Mouse (Mus musculus) stomach, postnatal 0 days (tissue): ENCODE data around the gene Styk1. TPM values are rescaled to one million over a fixed set of nuclear protein-coding genes. Genes with fewer than 3 reads are reported as not detected.
A peak's percentile ranks its signal among the peaks of the same experiment; 100 is the strongest.

Experiments
- ATAC-seq: fragments of 200-750 bp; cut with Nextera tagmentation; 2 replicates; pipeline ENCODE4 v1.8.0; 2017; ENCODE audit not compliant: low FRiP score, low TSS enrichment
- DNase-seq: peaks from one replicate; pipeline ENCODE4 v3.0.0-alpha.2; 2016; ENCODE audit warnings: low spot score
- H3K27ac ChIP-seq: fragments of 300-500 bp; sonication (generic); replicated peaks from 2 replicates; pipeline ENCODE4 v1.5.1; 2014; ENCODE audit warnings: mild to moderate bottlenecking, control low read depth
- H3K27me3 ChIP-seq: fragments of 300-500 bp; sonication (generic); 2 replicates; pipeline ENCODE4 v1.6.1; 2014; ENCODE audit warnings: low read length; ENCODE audit not compliant: control insufficient read depth, insufficient read depth
- H3K36me3 ChIP-seq: fragments of 300-500 bp; sonication (generic); 2 replicates; pipeline ENCODE4 v1.6.1; 2014; ENCODE audit warnings: low read length, mixed read lengths; ENCODE audit not compliant: control insufficient read depth, insufficient read depth
- H3K4me1 ChIP-seq: fragments of 300-500 bp; sonication (generic); replicated peaks from 2 replicates; pipeline ENCODE4 v1.6.1; 2014; ENCODE audit warnings: antibody characterized with exemption; ENCODE audit not compliant: control insufficient read depth, insufficient read depth
- H3K4me2 ChIP-seq: fragments of 300-500 bp; sonication (generic); replicated peaks from 2 replicates; pipeline ENCODE4 v1.6.1; 2014; ENCODE audit warnings: low read depth, mild to moderate bottlenecking, control low read depth, moderate library complexity
- H3K4me3 ChIP-seq: fragments of 300-500 bp; sonication (generic); 2 replicates; pipeline ENCODE4 v1.5.1; 2014; ENCODE audit warnings: low read depth, low read length, control low read depth
- H3K9ac ChIP-seq: fragments of 300-500 bp; sonication (generic); 2 replicates; pipeline ENCODE4 v1.6.1; 2014; ENCODE audit warnings: mild to moderate bottlenecking, low read length, control low read depth, mixed read lengths
- H3K9me3 ChIP-seq: fragments of 300-500 bp; sonication (generic); 2 replicates; pipeline ENCODE4 v1.6.1; 2016; ENCODE audit warnings: low read length; ENCODE audit not compliant: control insufficient read depth
- CTCF ChIP-seq: IDR thresholded peaks from 2 replicates; pipeline ENCODE4 v1.5.1; 2016; ENCODE audit warnings: antibody characterized with exemption, low read depth, mild to moderate bottlenecking, moderate library complexity
- EP300 ChIP-seq: optimal IDR thresholded peaks from 2 replicates; pipeline ENCODE3; 2016; ENCODE audit warnings: antibody characterized with exemption
- WGBS: fragments of 180-500 bp; shearing (Covaris S2); extraction: QIAGEN DNeasy Blood & Tissue Kit; methylation state at CpG from one replicate; pipeline ENCODE4 v1.1.7; 2014; 5-methylcytosine and 5-hydroxymethylcytosine counted together
- polyA plus RNA-seq: library from polyadenylated mRNA; unstranded; fragments of >200 nt; fragmentation: Nextera tagmentation; extraction: Ambion mirVana; gene quantifications from 2 replicates; pipeline ENCODE4 v1.2.1, GENCODE M21; 2015

The Styk1 gene
- polyA plus RNA-seq, 1 experiment from 2014 or later = 16.4 TPM

- no peaks in the 10 kb centered on the region for H3K4me1 ChIP-seq
- WGBS = 72% methylated on average over 7 of the region's 7 CpGs
- ATAC-seq = no peak
Measured at GRCm38 (mm10) chr6:131362987-131363765, 9.8 kb upstream of the Styk1 start.

DNA sequence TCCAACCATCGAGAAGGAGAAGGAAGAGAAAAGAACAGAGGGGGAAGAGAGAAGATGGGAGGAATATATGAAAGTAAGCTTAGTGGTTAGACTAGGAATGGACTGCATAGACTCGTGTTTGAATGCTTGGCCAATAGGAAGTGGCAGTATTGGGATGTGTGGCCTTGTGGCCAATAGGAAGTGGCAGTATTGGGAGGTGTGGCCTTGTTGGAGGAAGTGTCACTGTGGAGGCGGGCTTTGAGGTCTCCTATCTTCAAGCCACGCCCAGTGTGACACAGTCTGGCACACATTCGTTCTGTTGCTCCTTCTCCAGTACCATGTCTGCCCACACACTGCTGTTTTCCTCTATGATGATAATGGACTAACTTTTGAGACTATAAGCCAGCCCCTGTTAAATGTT lies 7.3 kb upstream of the Styk1 start:
- DNase-seq = peak; percentile 51

More at GRCm38 (mm10) chr6:131362987-131363765, 9.8 kb upstream of the Styk1 start:
- no peak for DNase-seq
- Histone ChIP-seq H3K4me3 (no peak overlapping the region), H3K36me3 (peaks cover 6% of the 10 kb centered on the region; the same call in 1 of the 2 replicates), H3K27me3 (no peaks in the 10 kb centered on the region), H3K9me3 (no peaks in the 10 kb centered on the region), H3K9ac (no peak overlapping the region), H3K27ac (no peak overlapping the region), H3K4me2 (no peak overlapping the region)
- TF ChIP-seq EP300 (no peak), CTCF (peak; percentile 35)

GRCm38 (mm10) chr6:131359543-131359942 lies 6.1 kb upstream of the Styk1 start:
- ATAC-seq (no peak), DNase-seq (no peak)
- Histone ChIP-seq H3K4me2 (no peak overlapping the region), H3K27ac (no peak overlapping the region), H3K9ac (no peak overlapping the region), H3K9me3 (no peaks in the 10 kb centered on the region), H3K27me3 (no peaks in the 10 kb centered on the region), H3K36me3 (peaks cover 4% of the 10 kb centered on the region; the same call in 1 of the 2 replicates), H3K4me1 (no peaks in the 10 kb centered on the region), H3K4me3 (no peak overlapping the region)
- 80% methylated on average over 2 of the region's 2 CpGs for WGBS
- TF ChIP-seq EP300 = no peak
- no peak for TF ChIP-seq CTCF

More for the DNA sequence above, 7.3 kb upstream of the Styk1 start:
- Histone ChIP-seq H3K4me2 (no peak overlapping the region), H3K4me3 (no peak overlapping the region), H3K4me1 (no peaks in the 10 kb centered on the region), H3K9ac (no peak overlapping the region), H3K27ac (no peak overlapping the region), H3K9me3 (no peaks in the 10 kb centered on the region), H3K36me3 (peaks cover 6% of the 10 kb centered on the region; the same call in 1 of the 2 replicates), H3K27me3 (no peaks in the 10 kb centered on the region)
- no peak for TF ChIP-seq CTCF
- TF ChIP-seq EP300 = no peak
- 66% methylated on average over 5 of the region's 5 CpGs for WGBS
- peak; percentile 86 for ATAC-seq

DNA sequence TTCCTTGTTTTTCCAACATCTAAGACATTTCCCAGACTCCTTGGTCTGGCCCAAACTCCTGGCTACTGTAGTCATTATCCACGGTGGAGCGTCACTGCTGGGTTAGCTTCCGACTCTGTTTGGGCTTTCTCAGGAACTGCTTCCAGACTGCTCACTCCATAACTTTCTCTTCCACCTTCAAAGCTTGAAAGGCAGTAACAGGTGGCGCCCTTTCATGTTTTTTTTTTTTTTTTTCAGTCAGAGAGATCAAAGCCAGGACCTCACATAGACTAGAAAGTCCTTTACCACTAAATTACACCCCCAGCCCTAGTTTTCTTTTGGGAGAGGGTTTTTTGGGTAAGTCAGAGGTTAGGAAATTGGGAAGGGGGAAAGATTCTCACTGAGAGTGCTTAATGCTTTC lies 1.5 kb upstream of the Styk1 start:
- Histone ChIP-seq H3K4me1 (no peaks in the 10 kb centered on the region), H3K27ac (no peak overlapping the region), H3K4me3 (no peak overlapping the region), H3K36me3 (no peaks in the 10 kb centered on the region), H3K4me2 (no peak overlapping the region), H3K9me3 (no peaks in the 10 kb centered on the region), H3K9ac (no peak overlapping the region), H3K27me3 (no peaks in the 10 kb centered on the region)
- TF ChIP-seq EP300 = no peak
- no peak for TF ChIP-seq CTCF
- ATAC-seq = no peak
- no peak for DNase-seq
- 24% methylated on average over 4 of the region's 4 CpGs for WGBS

DNA sequence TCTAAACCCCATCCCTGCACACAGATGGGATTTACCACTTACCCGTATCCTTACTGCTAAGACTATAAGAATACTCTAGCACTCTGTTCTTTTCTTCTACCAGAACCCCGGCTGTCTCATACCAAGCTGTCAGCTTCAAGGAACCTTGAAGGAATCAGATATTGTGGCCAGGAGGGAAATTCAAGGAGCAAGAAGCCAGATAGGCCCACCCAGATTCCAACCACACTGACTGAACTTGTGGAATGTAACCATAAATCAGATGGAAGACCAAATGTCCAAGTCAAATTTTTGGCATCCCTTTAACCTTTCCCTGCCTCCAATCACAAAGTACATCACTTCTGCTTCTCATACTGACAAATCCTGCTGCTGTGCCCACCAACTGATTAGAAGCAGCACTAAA lies 6.4 kb downstream of the Styk1 start:
- H3K9ac ChIP-seq = no peak overlapping the region
- no peak overlapping the region for H3K4me2 ChIP-seq
- no peaks in the 10 kb centered on the region for H3K4me1 ChIP-seq
- TF ChIP-seq EP300 (no peak), CTCF (no peak)
- no peak overlapping the region for H3K27ac ChIP-seq
- no peaks in the 10 kb centered on the region for H3K36me3 ChIP-seq
- ATAC-seq = no peak
- no peaks in the 10 kb centered on the region for H3K9me3 ChIP-seq
- H3K27me3 ChIP-seq = no peaks in the 10 kb centered on the region
- DNase-seq = no peak
- WGBS = 65% methylated on average over 2 of the region's 2 CpGs
- H3K4me3 ChIP-seq = no peak overlapping the region

GRCm38 (mm10) chr6:131344346-131344745 lies 9.1 kb downstream of the Styk1 start:
- ATAC-seq (no peak), DNase-seq (no peak)
- Histone ChIP-seq H3K9ac (no peak overlapping the region), H3K9me3 (no peaks in the 10 kb centered on the region), H3K4me2 (no peak overlapping the region), H3K27ac (no peak overlapping the region), H3K36me3 (no peaks in the 10 kb centered on the region), H3K27me3 (no peaks in the 10 kb centered on the region), H3K4me3 (no peak overlapping the region), H3K4me1 (no peaks in the 10 kb centered on the region)
- TF ChIP-seq EP300 (no peak), CTCF (no peak)
- WGBS = 75% methylated on average over 7 of the region's 7 CpGs
